Mouse (Mus musculus): ENCODE data around the gene Ppp4r2. TPM values are rescaled to one million over a fixed set of nuclear protein-coding genes. Genes with fewer than 3 reads are reported as not detected.

The Ppp4r2 gene
- 181 TPM for polyA plus RNA-seq (2014; fragmentation: Illumina TruSeq; extraction: RNeasy Lipid Tissue Mini Kit (QIAGEN cat#74804); ENCODE audit: low read depth, low replicate concordance)

GRCm38 (mm10) chr6:100833355-100833754 lies at the start of gene Ppp4r2:
Gene Ppp4r2, plus strand, starts transcription at chr6:100833622.

Other genes with a start within 250 kb of the Ppp4r2 start
- 2.4 TPM for gene Shq1, start 162.5 kb upstream of the Ppp4r2 start, polyA plus RNA-seq (2014; fragmentation: Illumina TruSeq; extraction: RNeasy Lipid Tissue Mini Kit (QIAGEN cat#74804); ENCODE audit: low read depth, low replicate concordance)
- 0.87 TPM for gene Gxylt2, start 128.9 kb upstream of the Ppp4r2 start, polyA plus RNA-seq (2014; fragmentation: Illumina TruSeq; extraction: RNeasy Lipid Tissue Mini Kit (QIAGEN cat#74804); ENCODE audit: low read depth, low replicate concordance)